Mouse (Mus musculus) embryo, embryonic 10.5 days (tissue): Measurements from ENCODE around the gene Actr1b.

Source experiments
- DNase-seq: peaks from one replicate; pipeline ENCODE4 v3.0.0-alpha.2; 2015; ENCODE audit warnings: low spot score

Actr1b gene

DNA sequence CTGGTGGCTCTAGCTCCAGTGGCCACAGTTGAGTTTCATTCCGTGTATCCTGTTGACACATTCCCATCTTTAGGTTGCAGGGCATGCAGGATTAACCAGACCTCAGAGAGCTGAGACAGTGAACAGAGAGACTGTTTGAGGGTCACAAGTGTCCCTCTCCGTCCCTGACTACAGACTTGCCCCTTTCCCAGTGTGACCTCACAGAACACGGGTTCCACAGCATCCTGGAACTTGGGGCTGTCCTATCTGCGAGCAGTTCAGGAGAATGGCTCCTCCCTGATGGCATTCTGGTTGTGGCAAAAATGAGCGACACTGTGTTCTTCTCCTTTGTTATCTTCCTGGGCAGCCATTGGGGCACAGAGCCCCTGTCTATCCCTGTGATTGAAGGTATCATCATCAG lies at the start of gene Actr1b:
Gene Actr1b, minus strand, starts transcription at position 112 of the 400 bp plus-strand sequence.
- DNase-seq, result no peak

DNA sequence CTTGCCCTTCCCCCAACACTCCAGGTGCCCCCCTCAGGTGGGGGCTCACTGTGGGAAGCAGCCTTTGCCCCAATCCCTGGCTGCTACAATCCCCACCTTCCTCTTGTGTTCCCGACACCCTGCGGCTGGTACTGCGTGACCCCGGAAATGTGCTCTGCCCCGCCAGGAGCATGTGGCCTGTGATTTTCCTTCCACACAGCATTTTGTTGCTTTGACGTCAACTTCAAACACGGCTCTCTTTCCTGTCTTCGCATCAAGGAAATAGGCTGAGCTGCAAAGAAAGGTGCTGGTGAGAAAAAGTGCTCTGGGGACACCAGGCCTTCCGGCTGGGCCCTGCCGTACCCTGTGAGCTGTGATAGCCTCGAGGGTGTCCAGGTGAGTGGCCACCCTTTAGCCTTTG lies 47.3 kb upstream of the Actr1b start, which contains the start of gene Zap70:
Gene Zap70, plus strand, starts transcription at position 231 of the 400 bp plus-strand sequence.
- no peak for DNase-seq

- DNase-seq, result no peak
These were observed 46.8 kb upstream of the Actr1b start for GRCm38 (mm10) chr1:36761061-36761460.

DNA sequence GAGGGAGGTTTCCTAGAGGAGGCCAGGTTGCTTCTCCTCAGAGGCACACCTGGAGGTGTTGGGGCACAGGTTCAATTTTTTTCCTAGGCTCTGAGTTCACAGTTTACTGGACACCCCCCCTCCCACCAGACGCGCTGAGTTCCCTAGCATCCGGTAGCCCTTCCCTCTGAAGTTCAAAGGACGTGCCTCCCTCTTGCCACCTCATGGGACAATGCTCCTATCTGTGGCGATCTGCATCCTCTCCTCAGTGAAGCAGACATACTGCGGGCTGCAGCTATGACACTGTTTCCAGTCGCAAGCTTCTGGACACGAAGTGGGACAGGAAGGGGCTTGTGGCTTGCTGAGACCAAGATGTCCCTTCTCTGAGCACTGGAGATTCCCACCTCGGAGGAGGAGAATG lies 46.2 kb upstream of the Actr1b start:
- DNase-seq, result no peak

DNA sequence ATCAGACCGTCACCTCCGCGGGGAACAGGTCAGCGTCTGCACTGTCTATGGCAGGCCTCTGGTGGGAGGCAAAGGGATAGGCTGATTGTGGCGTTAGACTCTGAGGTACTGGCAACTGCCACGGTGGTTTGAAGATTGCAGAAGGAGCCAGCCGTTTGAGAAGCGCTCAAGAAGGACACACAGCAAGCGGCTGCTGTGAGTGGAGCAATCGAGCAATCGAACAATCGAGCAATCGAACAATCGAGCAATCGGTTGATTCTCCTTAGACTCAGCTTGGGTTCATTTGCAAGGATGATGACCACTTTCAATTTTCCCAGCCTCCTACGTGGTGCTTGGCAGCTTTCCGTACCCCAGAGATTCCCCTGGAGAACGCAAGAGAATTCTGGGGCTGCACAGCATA lies 44.9 kb upstream of the Actr1b start:
- no peak for DNase-seq

- no peak for DNase-seq
These were observed 44.3 kb upstream of the Actr1b start for GRCm38 (mm10) chr1:36758553-36758952.

GRCm38 (mm10) chr1:36753932-36754675 lies 39.9 kb upstream of the Actr1b start:
- no peak for DNase-seq

DNA sequence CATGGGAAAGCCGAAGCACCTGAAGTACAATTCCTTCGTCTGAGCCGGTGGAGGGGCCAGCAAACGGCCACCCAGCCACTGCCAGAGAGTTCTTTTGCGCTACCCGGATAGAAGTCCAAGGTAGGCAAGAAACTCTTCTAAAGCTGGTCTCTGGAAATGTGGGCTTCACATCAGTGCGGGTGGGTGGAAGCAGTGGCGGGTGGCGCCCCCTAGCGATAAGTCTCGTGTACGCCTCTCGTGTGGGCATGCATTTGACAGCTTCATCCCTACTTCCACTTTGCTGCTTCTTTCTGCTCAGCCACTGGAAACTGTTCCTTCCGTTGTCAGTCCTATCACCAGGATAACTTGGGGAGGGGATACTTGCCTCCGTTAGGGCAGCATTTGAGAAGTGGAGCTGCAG lies 32.2 kb upstream of the Actr1b start:
- DNase-seq, result peak; percentile 72

GRCm38 (mm10) chr1:36745661-36746060 lies 31.4 kb upstream of the Actr1b start:
- DNase-seq, result no peak

GRCm38 (mm10) chr1:36744268-36744944 lies 30.2 kb upstream of the Actr1b start:
- peak; percentile 83 for DNase-seq

DNA sequence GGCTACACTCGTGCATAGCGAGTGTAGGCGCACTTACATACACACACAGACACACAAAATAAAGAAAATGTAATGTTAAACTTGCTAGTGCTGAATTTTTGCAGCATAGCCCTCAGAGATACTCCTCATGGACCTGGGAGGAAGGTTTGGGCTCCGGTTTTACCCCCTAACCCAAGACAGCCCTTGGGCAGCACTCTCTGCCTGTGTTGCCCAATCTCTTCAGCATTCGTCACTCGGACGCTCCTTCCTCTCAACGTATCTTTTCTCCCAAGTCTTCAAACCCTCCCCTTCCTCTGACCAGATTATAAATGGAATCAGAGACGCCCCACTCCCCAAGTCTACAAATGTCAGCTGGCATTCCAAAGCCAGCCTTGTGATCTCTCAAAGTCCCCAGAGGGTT lies 28.8 kb upstream of the Actr1b start:
- DNase-seq, result no peak

DNA sequence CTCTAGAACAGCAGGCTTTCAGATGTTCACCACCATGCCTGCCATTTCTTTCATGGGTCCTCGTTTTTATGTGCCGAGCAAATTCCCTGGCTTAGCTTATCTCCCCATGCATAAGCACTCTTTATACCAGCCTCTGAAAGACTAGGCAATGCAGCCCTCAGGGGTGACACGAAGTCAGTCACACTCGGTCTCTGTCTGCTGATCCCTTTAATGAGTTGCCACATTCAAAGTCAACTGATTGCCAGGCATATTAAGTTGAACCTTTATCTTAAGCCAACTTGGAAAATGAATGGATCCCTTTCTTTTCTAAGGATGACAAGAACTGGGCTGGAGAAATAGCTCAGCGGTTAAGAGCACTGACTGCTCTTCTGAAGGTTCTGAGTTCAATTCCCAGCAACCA lies 25.0 kb upstream of the Actr1b start:
- DNase-seq, result no peak

DNA sequence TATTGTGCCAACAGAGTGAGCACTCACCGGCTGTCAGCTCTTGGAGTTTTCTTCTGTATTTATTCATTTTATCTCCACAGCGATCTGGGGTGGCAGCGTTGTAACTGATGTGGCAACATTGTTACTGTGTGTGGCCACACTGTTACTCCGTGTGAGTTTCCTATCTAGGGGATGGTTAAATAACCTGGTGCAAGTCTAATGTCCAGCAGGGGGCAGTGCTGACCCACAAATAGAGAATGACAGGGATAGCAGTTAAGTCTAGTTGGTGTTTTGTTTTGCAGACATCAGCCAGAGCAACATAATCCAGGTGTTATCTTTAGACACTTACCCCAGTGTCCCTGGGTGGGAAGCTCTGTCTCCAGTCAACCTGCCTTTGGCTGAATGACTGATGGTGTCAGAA lies 23.1 kb upstream of the Actr1b start:
- DNase-seq, result peak; percentile 94

DNA sequence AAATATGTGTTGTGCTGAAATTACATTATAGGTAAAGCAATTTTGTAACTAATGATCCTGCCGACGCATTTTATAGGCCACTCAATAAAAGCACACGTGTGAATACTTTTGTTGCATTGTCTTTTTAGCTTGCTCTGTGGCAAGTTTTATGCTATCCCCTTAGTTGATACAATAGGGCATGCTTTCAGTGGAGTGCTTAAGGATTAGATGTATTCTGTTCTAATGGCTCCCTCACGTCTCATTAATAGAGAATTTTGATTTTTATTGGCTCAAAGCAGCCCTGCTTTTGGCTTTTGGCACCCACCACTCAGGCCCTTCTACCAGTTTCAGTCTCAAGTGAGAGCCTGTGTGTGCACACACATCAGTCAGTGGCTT lies 9.8 kb upstream of the Actr1b start:
- DNase-seq, result no peak

DNA sequence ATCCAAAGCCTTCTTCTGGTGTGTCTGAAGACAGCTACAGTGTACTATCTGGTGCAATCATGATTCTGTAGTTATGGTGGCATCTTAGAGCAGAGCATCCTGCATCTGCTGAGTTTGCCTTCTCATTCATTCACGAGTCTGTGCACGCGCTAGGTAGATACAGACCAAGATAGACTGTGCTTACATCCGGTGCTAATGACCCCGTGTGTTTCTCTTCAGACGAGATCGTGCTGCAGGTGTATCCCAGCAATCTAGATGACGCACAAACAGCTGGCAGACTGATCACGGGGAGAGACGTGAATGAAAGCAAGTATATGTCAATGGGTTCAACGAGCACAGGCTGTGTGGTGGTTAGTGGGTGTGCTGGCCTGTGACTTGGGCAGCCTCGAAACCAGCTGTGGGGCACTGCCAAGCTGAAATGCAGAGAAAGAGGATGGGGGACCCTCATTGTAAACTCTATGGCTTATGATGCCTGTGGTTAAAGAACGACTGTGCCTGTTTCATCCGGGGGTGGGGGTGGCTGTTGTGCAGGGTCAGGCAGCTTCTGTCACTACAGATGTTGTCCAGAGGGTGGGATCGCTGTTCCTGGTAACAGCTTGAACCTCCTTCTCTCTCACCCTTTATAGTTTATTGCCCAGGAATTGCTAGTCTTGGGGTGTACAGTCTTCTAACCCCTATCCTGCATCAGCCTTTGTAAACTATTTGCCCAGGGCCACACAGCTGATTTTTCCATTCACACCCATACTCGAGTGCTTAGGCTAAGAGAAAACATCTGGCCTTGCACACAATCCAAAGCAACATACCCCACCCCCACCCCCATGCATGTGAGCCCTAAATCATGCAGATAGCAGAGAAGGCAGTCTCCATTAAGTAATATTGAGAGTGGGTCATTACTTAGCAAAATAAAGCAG lies 9.2 kb upstream of the Actr1b start:
- DNase-seq, result peak; percentile 48

GRCm38 (mm10) chr1:36718786-36719185 lies 4.6 kb upstream of the Actr1b start:
- no peak for DNase-seq

DNA sequence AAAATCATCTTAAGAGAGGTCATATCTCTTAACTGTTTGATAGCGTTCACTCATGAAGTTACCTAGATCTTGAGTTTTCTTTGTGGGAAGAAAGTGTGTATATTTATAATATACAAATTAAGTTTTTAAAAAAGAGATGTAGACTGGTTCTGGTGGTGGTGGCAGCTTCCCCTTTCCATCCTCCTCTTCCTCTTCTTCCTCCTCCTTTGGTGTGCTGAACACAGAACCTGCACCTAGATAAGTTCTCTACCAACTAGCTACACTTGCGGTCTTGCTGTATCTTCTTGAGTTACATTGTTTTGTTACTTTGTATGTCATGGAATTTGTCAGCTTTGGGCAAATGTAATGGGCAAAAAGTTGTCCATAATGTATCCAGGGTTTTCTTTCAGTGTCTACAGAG lies 3.1 kb downstream of the Actr1b start:
- no peak for DNase-seq

- peak; percentile 99 for DNase-seq
These were observed 4.4 kb downstream of the Actr1b start, which contains the start of gene 4933424G06Rik for GRCm38 (mm10) chr1:36709854-36710280. Gene 4933424G06Rik, plus strand, starts transcription at chr1:36710149.

- DNase-seq, result peak; percentile 62
These were observed 5.0 kb downstream of the Actr1b start for GRCm38 (mm10) chr1:36709055-36709853.

GRCm38 (mm10) chr1:36708626-36709025 lies 5.6 kb downstream of the Actr1b start:
- no peak for DNase-seq

- no peak for DNase-seq
These were observed 6.4 kb downstream of the Actr1b start for GRCm38 (mm10) chr1:36707797-36708196.

GRCm38 (mm10) chr1:36707166-36707565 lies 7.1 kb downstream of the Actr1b start:
- DNase-seq, result no peak
